Mouse (Mus musculus) CH12.LX (cell line): ENCODE data around the gene H2-Aa. TPM values are rescaled to one million over a fixed set of nuclear protein-coding genes. Genes with fewer than 3 reads are reported as not detected.

Source experiments
- DNase-seq: peaks from one replicate; pipeline ENCODE4 v3.0.0-alpha.2; 2013; ENCODE audit errors: extremely low read depth
- H3K27ac ChIP-seq: 2 replicates; pipeline ENCODE4 v1.5.1; 2012; ENCODE audit warnings: low read depth, mild to moderate bottlenecking, control low read depth, moderate library complexity; ENCODE audit not compliant: insufficient read depth
- H3K27me3 ChIP-seq: replicated peaks from 2 replicates; pipeline ENCODE3; 2012; ENCODE audit warnings: inconsistent platforms
- H3K36me3 ChIP-seq, 2 experiments: replicated peaks in 1 of 2; 2 replicates each; pipeline versions ENCODE3 to v1.6.1; 2012; ENCODE audit warnings: inconsistent platforms in 1 of 2, low read length in 1 of 2, mild to moderate bottlenecking in 1 of 2, mixed read lengths in 1 of 2, moderate library complexity in 1 of 2; ENCODE audit not compliant: control insufficient read depth in 1 of 2, insufficient read depth in 1 of 2
- H3K4me1 ChIP-seq, 2 experiments: 2 replicates each; pipeline ENCODE4 v1.6.1; 2012; ENCODE audit warnings: inconsistent platforms in 1 of 2, moderate library complexity in 1 of 2; ENCODE audit not compliant: insufficient read depth in 2 of 2, control insufficient read depth in 1 of 2
- H3K4me2 ChIP-seq: 2 replicates; pipeline ENCODE4 v1.6.1; 2012; ENCODE audit warnings: low read depth, mild to moderate bottlenecking, control low read depth; ENCODE audit not compliant: poor library complexity, insufficient read depth, severe bottlenecking
- H3K4me3 ChIP-seq, 3 experiments: fragments of 150-350 bp in 1 of 3; sonication (generic) in 1 of 3; replicated peaks in 1 of 3; 2 replicates each; pipeline versions ENCODE3 to v1.5.1; 2011 to 2012; ENCODE audit warnings: low read depth in 2 of 3, low read length in 2 of 3, mild to moderate bottlenecking in 2 of 3, moderate library complexity in 2 of 3, control low read depth in 1 of 3, improper control_type of control experiment in 1 of 3, inconsistent platforms in 1 of 3, mixed read lengths in 1 of 3; ENCODE audit not compliant: poor library complexity in 1 of 3
- H3K79me2 ChIP-seq: replicated peaks from 2 replicates; pipeline ENCODE4 v1.6.1; 2012; ENCODE audit warnings: mild to moderate bottlenecking, moderate library complexity; ENCODE audit not compliant: control insufficient read depth, poor library complexity, insufficient read depth, severe bottlenecking; ENCODE audit errors: extremely low read depth
- H3K9ac ChIP-seq: 2 replicates; pipeline ENCODE4 v1.6.1; 2012; ENCODE audit warnings: low read depth, mild to moderate bottlenecking, control low read depth, moderate library complexity; ENCODE audit not compliant: insufficient read depth
- H3K9me3 ChIP-seq: replicated peaks from 2 replicates; pipeline ENCODE3; 2012; ENCODE audit warnings: low read length, inconsistent platforms, mixed read lengths
- BHLHE40 ChIP-seq: IDR thresholded peaks from 2 replicates; pipeline ENCODE4 v1.6.1; 2011; ENCODE audit warnings: mild to moderate bottlenecking, low read depth, low read length, improper control_type of control experiment
- CHD1 ChIP-seq: IDR thresholded peaks from 2 replicates; pipeline ENCODE4 v1.6.1; 2012; ENCODE audit warnings: low read depth, low read length, improper control_type of control experiment, inconsistent platforms
- CHD2 ChIP-seq: IDR thresholded peaks from 2 replicates; pipeline ENCODE4 v1.6.1; 2011; ENCODE audit warnings: low read length, improper control_type of control experiment
- CTCF ChIP-seq, 2 experiments: IDR thresholded peaks in 1 of 2; conservative IDR thresholded peaks in 1 of 2; 2 replicates each; pipeline ENCODE4 v1.5.1; 2011 to 2012; ENCODE audit warnings: low read depth in 2 of 2, low read length in 2 of 2, improper control_type of control experiment in 1 of 2, inconsistent platforms in 1 of 2, mild to moderate bottlenecking in 1 of 2, moderate library complexity in 1 of 2
- E2F4 ChIP-seq: IDR thresholded peaks from 2 replicates; pipeline ENCODE4 v1.6.1; 2011; ENCODE audit warnings: low read depth, low read length, improper control_type of control experiment; ENCODE audit not compliant: insufficient replicate concordance
- ELF1 ChIP-seq: IDR thresholded peaks from 2 replicates; pipeline ENCODE4 v1.6.1; 2014; ENCODE audit warnings: low read depth, mild to moderate bottlenecking, inconsistent platforms, low read length, improper control_type of control experiment
- EP300 ChIP-seq: IDR thresholded peaks from 2 replicates; pipeline ENCODE4 v1.6.1; 2011; ENCODE audit warnings: low read length, improper control_type of control experiment
- ETS1 ChIP-seq: conservative IDR thresholded peaks from 2 replicates; pipeline ENCODE4 v1.6.1; 2012; ENCODE audit warnings: low read depth, mild to moderate bottlenecking, inconsistent platforms, low read length, improper control_type of control experiment, moderate library complexity
- GABPA ChIP-seq: IDR thresholded peaks from 2 replicates; pipeline ENCODE4 v1.6.1; 2012; ENCODE audit warnings: low read depth, low read length, improper control_type of control experiment, inconsistent platforms; ENCODE audit not compliant: insufficient replicate concordance
- HCFC1 ChIP-seq: IDR thresholded peaks from 2 replicates; pipeline ENCODE4 v1.6.1; 2012; ENCODE audit warnings: low read depth, mild to moderate bottlenecking, inconsistent platforms, low read length, improper control_type of control experiment
- IRF4 ChIP-seq: IDR thresholded peaks from 2 replicates; pipeline ENCODE4 v1.6.1; 2014; ENCODE audit warnings: low read depth, mild to moderate bottlenecking, inconsistent platforms, low read length, improper control_type of control experiment
- JUND ChIP-seq: conservative IDR thresholded peaks from 2 replicates; pipeline ENCODE4 v1.6.1; 2011; ENCODE audit warnings: low read depth, low read length, improper control_type of control experiment
- KAT2A ChIP-seq: IDR thresholded peaks from 2 replicates; pipeline ENCODE4 v1.6.1; 2012; ENCODE audit warnings: low read length, improper control_type of control experiment, inconsistent platforms; ENCODE audit not compliant: insufficient replicate concordance
- MAX ChIP-seq: IDR thresholded peaks from 2 replicates; pipeline ENCODE4 v1.6.1; 2011; ENCODE audit warnings: low read length, improper control_type of control experiment
- MAZ ChIP-seq: IDR thresholded peaks from 2 replicates; pipeline ENCODE4 v1.6.1; 2012; ENCODE audit warnings: low read depth, mild to moderate bottlenecking, inconsistent platforms, low read length, improper control_type of control experiment, moderate library complexity
- MEF2A ChIP-seq: IDR thresholded peaks from 2 replicates; pipeline ENCODE4 v1.6.1; 2014; ENCODE audit warnings: low read depth, mild to moderate bottlenecking, inconsistent platforms, low read length, improper control_type of control experiment, borderline replicate concordance
- MXI1 ChIP-seq: IDR thresholded peaks from 2 replicates; pipeline ENCODE4 v1.6.1; 2011; ENCODE audit warnings: mild to moderate bottlenecking, low read depth, low read length, improper control_type of control experiment
- MYC ChIP-seq: IDR thresholded peaks from 2 replicates; pipeline ENCODE4 v1.6.1; 2011; ENCODE audit warnings: low read depth, mild to moderate bottlenecking, improper control_type of control experiment, low read length
- PAX5 ChIP-seq: IDR thresholded peaks from 2 replicates; pipeline ENCODE4 v1.6.1; 2012; ENCODE audit warnings: low read length, inconsistent platforms, mixed read lengths
- POLR2A ChIP-seq: IDR thresholded peaks from 2 replicates; pipeline ENCODE4 v1.6.1; 2011; ENCODE audit warnings: low read depth, mild to moderate bottlenecking, improper control_type of control experiment, low read length
- POLR2AphosphoS2 ChIP-seq: IDR thresholded peaks from 2 replicates; pipeline ENCODE4 v1.6.1; 2011; ENCODE audit warnings: low read depth, low read length, improper control_type of control experiment
- RAD21 ChIP-seq: IDR thresholded peaks from 2 replicates; pipeline ENCODE4 v1.6.1; 2011; ENCODE audit warnings: low read depth, mild to moderate bottlenecking, low read length, improper control_type of control experiment, moderate library complexity
- RCOR1 ChIP-seq: conservative IDR thresholded peaks from 2 replicates; pipeline ENCODE4 v1.6.1; 2012; ENCODE audit warnings: low read depth, mild to moderate bottlenecking, inconsistent platforms, low read length, improper control_type of control experiment
- SIN3A ChIP-seq: IDR thresholded peaks from 2 replicates; pipeline ENCODE4 v1.6.1; 2012; ENCODE audit warnings: low read length, improper control_type of control experiment, inconsistent platforms
- TBP ChIP-seq: conservative IDR thresholded peaks from 2 replicates; pipeline ENCODE4 v1.6.1; 2011; ENCODE audit warnings: low read depth, low read length, improper control_type of control experiment
- TCF12 ChIP-seq: IDR thresholded peaks from 2 replicates; pipeline ENCODE4 v1.6.1; 2014; ENCODE audit warnings: low read depth, mild to moderate bottlenecking, inconsistent platforms, low read length, improper control_type of control experiment
- UBTF ChIP-seq: IDR thresholded peaks from 2 replicates; pipeline ENCODE4 v1.6.1; 2012; ENCODE audit warnings: low read depth, mild to moderate bottlenecking, inconsistent platforms, low read length, improper control_type of control experiment, moderate library complexity
- USF2 ChIP-seq: conservative IDR thresholded peaks from 2 replicates; pipeline ENCODE4 v1.6.1; 2011; ENCODE audit warnings: low read depth, low read length, improper control_type of control experiment
- ZC3H11A ChIP-seq: IDR thresholded peaks from 2 replicates; pipeline ENCODE4 v1.6.1; 2012; ENCODE audit warnings: low read depth, mild to moderate bottlenecking, inconsistent platforms, low read length, improper control_type of control experiment
- ZKSCAN1 ChIP-seq: IDR thresholded peaks from 2 replicates; pipeline ENCODE4 v1.6.1; 2012; ENCODE audit warnings: low read depth, inconsistent platforms, low read length, improper control_type of control experiment, borderline replicate concordance
- ZMIZ1 ChIP-seq: IDR thresholded peaks from 2 replicates; pipeline ENCODE4 v1.6.1; 2012; ENCODE audit warnings: low read depth, mild to moderate bottlenecking, inconsistent platforms, low read length, improper control_type of control experiment
- ZNF384 ChIP-seq: IDR thresholded peaks from 2 replicates; pipeline ENCODE4 v1.6.1; 2012; ENCODE audit warnings: low read depth, low read length, improper control_type of control experiment, inconsistent platforms
- dilution Hi-C: fragments of 300-500 bp; cut with MboI; formaldehyde crosslinking; loops from 2 replicates; pipeline ENCODE4 v1.14.3; 2020; ENCODE audit warnings: low sequenced_read_pairs; ENCODE audit not compliant: extremely low pct_unique_long_range_greater_than_20kb, extremely low pct_ligation_motif_present
- in situ Hi-C: fragments of 300-500 bp; cut with MboI; formaldehyde crosslinking; loops from 3 replicates; pipeline ENCODE4 v1.14.3; 2019; ENCODE audit warnings: low sequenced_read_pairs, low pct_ligation_motif_present, low pct_unique_long_range_greater_than_20kb, mixed read lengths
- polyA plus RNA-seq: library from polyadenylated mRNA; unstranded; fragments of >175 nt; gene quantifications from 2 replicates; pipeline ENCODE4 v1.2.1, GENCODE M21; 2012; ENCODE audit warnings: low read depth; ENCODE audit not compliant: insufficient read length
- total RNA-seq, 2 experiments: library from RNA; depleted of rRNA; stranded (reverse); fragments of 300-350 nt in 1 of 2; fragments of >200 nt in 1 of 2; gene quantifications; 2 replicates each; pipeline ENCODE4 v1.2.3; 2012 to 2014

H2-Aa gene
- total and polyA plus RNA-seq, 3 experiments = 385 to 958 (median 488) TPM

- Histone ChIP-seq H3K4me3 (peak overlapping the region in 2 of 3 experiments; percentile 79 to 84), H3K4me2 (peak overlapping the region; percentile 43), H3K36me3 (peaks cover 19 to 35% of the 10 kb centered on the region in 2 experiments), H3K9ac (0 out of 2 replicates have a peak overlapping the region, but pooled peaks have one; percentile 97), H3K27me3 (no peaks in the 10 kb centered on the region), H3K79me2 (peaks cover 23% of the 10 kb centered on the region), H3K27ac (no peak overlapping the region), H3K4me1 (peaks cover 15 to 52% of the 10 kb centered on the region in 2 experiments), H3K9me3 (peaks cover 11% of the 10 kb centered on the region)
- no peak for TF ChIP-seq MEF2A
- no peak for TF ChIP-seq ZNF384
- peak; percentile 64 for TF ChIP-seq SIN3A
- TF ChIP-seq TBP = no peak
- peak; percentile 78 for TF ChIP-seq ZKSCAN1
- DNase-seq = no peak
- in situ Hi-C loops (no loop called here), dilution Hi-C loops (no loop called here)
Observed at GRCm38 (mm10) chr17:34307216-34307615, 19.6 kb upstream of the H2-Aa start.

GRCm38 (mm10) chr17:34306407-34306806 lies 18.8 kb upstream of the H2-Aa start:
- dilution Hi-C loops (no loop called here), in situ Hi-C loops (no loop called here)
- peak overlapping the region; percentile 74; the same call in 1 of the 2 replicates for H3K27ac ChIP-seq
- no peaks in the 10 kb centered on the region for H3K27me3 ChIP-seq
- peaks cover 13 to 30% of the 10 kb centered on the region in 2 experiments for H3K36me3 ChIP-seq
- peak overlapping the region; percentile 64 to 84 (median 79) for H3K4me3 ChIP-seq
- peak overlapping the region; percentile 43 for H3K4me2 ChIP-seq
- H3K9ac ChIP-seq = peak overlapping the region; percentile 97
- H3K9me3 ChIP-seq = peaks cover 11% of the 10 kb centered on the region
- peaks cover 12 to 50% of the 10 kb centered on the region in 2 experiments; a peak in 3 of 4 replicates for H3K4me1 ChIP-seq
- DNase-seq = peak; percentile 76
- H3K79me2 ChIP-seq = peaks cover 23% of the 10 kb centered on the region
- TF ChIP-seq ZC3H11A (no peak), GABPA (no peak), ZNF384 (no peak), MXI1 (peak; percentile 52), ELF1 (no peak; the same call in 1 of the 2 replicates), E2F4 (no peak), USF2 (no peak), CTCF (conservative IDR thresholded peaks at IDR 0.05 in 1 of 2, IDR thresholded peaks at IDR 0.05 in 1 of 2; ENCODE audit: low read depth in 2 of 2, low read length in 2 of 2) (peak in 1 of 2 experiments; percentile 42; a peak in 1 of 4 replicates), RCOR1 (no peak), ZKSCAN1 (no peak), PAX5 (no peak), CHD2 (no peak), BHLHE40 (peak; percentile 35; the same call in 1 of the 2 replicates), POLR2A (no peak; the same call in 1 of the 2 replicates), TBP (no peak), HCFC1 (no peak), ETS1 (peak; percentile 83), POLR2AphosphoS2 (no peak), IRF4 (no peak), MAZ (no peak), ZMIZ1 (no peak), SIN3A (peak; percentile 66; the same call in 1 of the 2 replicates), CHD1 (no peak), KAT2A (no peak), RAD21 (peak; percentile 7), MAX (no peak), EP300 (no peak), TCF12 (peak; percentile 64; the same call in 1 of the 2 replicates), MYC (peak; percentile 69; the same call in 1 of the 2 replicates), MEF2A (no peak), JUND (peak; percentile 55; the same call in 1 of the 2 replicates), UBTF (no peak)
